Mouse (Mus musculus) left cerebral cortex, postnatal 14 days (tissue): ENCODE measurements at regions not wholly inside any gene's neighbourhood (a gene's known extent, or its start where the extent isn't known, plus 50 kb on each side); places are given as distances from the start of the nearest gene placed in this dataset.

Source experiments
- DNase-seq, 2 experiments: peaks; one replicate each; pipeline ENCODE4 v3.0.0; 2021 to 2022; ENCODE audit warnings: low spot score in 2 of 2, mixed read lengths in 1 of 2
- intact Hi-C: fragments of 180-260 bp; cut with DNase I; formaldehyde crosslinking; loops from one replicate; pipeline ENCODE4 v1.15.1; 2025

GRCm38 (mm10) chr2:94248948-94249347 is 91.2 kb upstream of the Hsd17b12 start:
- intact Hi-C loops = loop anchor here (5.0 kb wide), 1 partner anchor 212 kb away; no protein-coding TSS in a partner anchor
- no peak for DNase-seq

GRCm38 (mm10) chr2:94246851-94247471 is 89.2 kb upstream of the Hsd17b12 start:
- intact Hi-C loops = loop anchor here (2.0 to 5.0 kb wide), 2 partner anchors 18 to 210 kb away; no protein-coding TSS in a partner anchor

GRCm38 (mm10) chr2:94246180-94246611 is 88.4 kb upstream of the Hsd17b12 start:
- DNase-seq = peak in 1 of 2 experiments; percentile 65
- intact Hi-C loops = loop anchor here (2.0 to 5.0 kb wide), 2 partner anchors 19 to 209 kb away; no protein-coding TSS in a partner anchor

More at GRCm38 (mm10) chr2:94246851-94247471, 89.2 kb upstream of the Hsd17b12 start:
- peak; percentile 87 to 88 for DNase-seq

GRCm38 (mm10) chr2:94245305-94245959 is 87.7 kb upstream of the Hsd17b12 start:
- intact Hi-C loops = loop anchor here (5.0 kb wide), 1 partner anchor 208 kb away; no protein-coding TSS in a partner anchor
- peak; percentile 89 to 93 for DNase-seq

- no peak for DNase-seq
- intact Hi-C loops = loop anchor here (5.0 kb wide), 3 partner anchors 67 to 187 kb away; no protein-coding TSS in a partner anchor
These were observed 86.4 kb upstream of the Hsd17b12 start for GRCm38 (mm10) chr2:94244140-94244539.

- intact Hi-C loops = loop anchor here (5.0 kb wide), 3 partner anchors 66 to 186 kb away; no protein-coding TSS in a partner anchor
- peak; percentile 68 to 72 for DNase-seq
These were observed 85.5 kb upstream of the Hsd17b12 start for GRCm38 (mm10) chr2:94243053-94243916.

- no peak for DNase-seq
- intact Hi-C loops = loop anchor here (5.0 kb wide), 3 partner anchors 65 to 185 kb away; no protein-coding TSS in a partner anchor
These were observed 84.8 kb upstream of the Hsd17b12 start for GRCm38 (mm10) chr2:94242406-94243052.

- intact Hi-C loops = loop anchor here (5.0 kb wide), 3 partner anchors 65 to 185 kb away; no protein-coding TSS in a partner anchor
- no peak for DNase-seq
These were observed 84.3 kb upstream of the Hsd17b12 start for GRCm38 (mm10) chr2:94242051-94242397.

- DNase-seq = peak; percentile 82
- intact Hi-C loops = loop anchor here (5.0 kb wide), 3 partner anchors 64 to 184 kb away; no protein-coding TSS in a partner anchor
These were observed 83.7 kb upstream of the Hsd17b12 start for GRCm38 (mm10) chr2:94241301-94242050.

- intact Hi-C loops = loop anchor here (5.0 kb wide), 3 partner anchors 63 to 183 kb away; no protein-coding TSS in a partner anchor
- DNase-seq = no peak
These were observed 82.6 kb upstream of the Hsd17b12 start for GRCm38 (mm10) chr2:94240411-94240810.

- intact Hi-C loops = no loop called here
- DNase-seq = no peak
These were observed 81.8 kb upstream of the Hsd17b12 start for GRCm38 (mm10) chr2:94239573-94239972.

GRCm38 (mm10) chr2:94236479-94236878 is 78.7 kb upstream of the Hsd17b12 start:
- no peak for DNase-seq
- intact Hi-C loops = no loop called here

- DNase-seq = no peak
- intact Hi-C loops = loop anchor here (5.0 kb wide), 1 partner anchor 46 kb away; no protein-coding TSS in a partner anchor
These were observed 75.8 kb upstream of the Hsd17b12 start for GRCm38 (mm10) chr2:94233597-94233996.

GRCm38 (mm10) chr2:94219421-94219820 is 61.7 kb upstream of the Hsd17b12 start:
- intact Hi-C loops = no loop called here
- no peak for DNase-seq

- intact Hi-C loops = no loop called here
- DNase-seq = no peak
These were observed 59.7 kb upstream of the Hsd17b12 start for GRCm38 (mm10) chr2:94217481-94217880.

GRCm38 (mm10) chr2:94215455-94215854 is 57.7 kb upstream of the Hsd17b12 start:
- intact Hi-C loops = no loop called here
- no peak for DNase-seq
